Mouse (Mus musculus) hindbrain, embryonic 10.5 days (tissue): ENCODE measurements around the gene Gm37240. TPM values are rescaled to one million over a fixed set of nuclear protein-coding genes. Genes with fewer than 3 reads are reported as not detected.

Source experiments
- DNase-seq: peaks from one replicate; pipeline ENCODE4 v3.0.0-alpha.2; 2017; ENCODE audit warnings: low spot score
- H3K27ac ChIP-seq: fragments of 300-500 bp; sonication (generic); 2 replicates; pipeline ENCODE4 v1.5.1; 2016; ENCODE audit warnings: mild to moderate bottlenecking, moderate library complexity
- H3K27me3 ChIP-seq: fragments of 300-500 bp; sonication (generic); 2 replicates; pipeline ENCODE4 v1.6.1; 2016; ENCODE audit warnings: mild to moderate bottlenecking; ENCODE audit not compliant: poor library complexity, insufficient read depth, severe bottlenecking
- H3K36me3 ChIP-seq: fragments of 300-500 bp; sonication (generic); 2 replicates; pipeline ENCODE4 v1.6.1; 2016; ENCODE audit warnings: mild to moderate bottlenecking, moderate library complexity
- H3K4me1 ChIP-seq: fragments of 300-500 bp; sonication (generic); replicated peaks from 2 replicates; pipeline ENCODE4 v1.6.1; 2016; ENCODE audit warnings: mild to moderate bottlenecking
- H3K4me3 ChIP-seq: fragments of 300-500 bp; sonication (generic); 2 replicates; pipeline ENCODE4 v1.5.1; 2016; ENCODE audit warnings: mild to moderate bottlenecking, moderate library complexity
- H3K9me3 ChIP-seq: fragments of 300-500 bp; sonication (generic); 2 replicates; pipeline ENCODE4 v1.6.1; 2016; ENCODE audit warnings: mild to moderate bottlenecking, moderate library complexity
- WGBS: fragments of 180-500 bp; shearing (Covaris S2); methylation state at CpG from one replicate; pipeline ENCODE4 v1.1.7; 2016; 5-methylcytosine and 5-hydroxymethylcytosine counted together
- polyA plus RNA-seq: library from polyadenylated mRNA; unstranded; fragments of >200 nt; fragmentation: Nextera tagmentation; extraction: Ambion mirVana; gene quantifications from 2 replicates; pipeline ENCODE4 v1.2.1, GENCODE M21; 2016

Gm37240 gene
- polyA plus RNA-seq, 1 experiment from 2014 or later, result 1.4 TPM

- no peaks in the 10 kb centered on the region for H3K4me1 ChIP-seq
- 95% methylated on average over 2 of the region's 2 CpGs for WGBS
These were observed 602.8 kb downstream of the Gm37240 start for GRCm38 (mm10) chr3:85284483-85284882.

DNA sequence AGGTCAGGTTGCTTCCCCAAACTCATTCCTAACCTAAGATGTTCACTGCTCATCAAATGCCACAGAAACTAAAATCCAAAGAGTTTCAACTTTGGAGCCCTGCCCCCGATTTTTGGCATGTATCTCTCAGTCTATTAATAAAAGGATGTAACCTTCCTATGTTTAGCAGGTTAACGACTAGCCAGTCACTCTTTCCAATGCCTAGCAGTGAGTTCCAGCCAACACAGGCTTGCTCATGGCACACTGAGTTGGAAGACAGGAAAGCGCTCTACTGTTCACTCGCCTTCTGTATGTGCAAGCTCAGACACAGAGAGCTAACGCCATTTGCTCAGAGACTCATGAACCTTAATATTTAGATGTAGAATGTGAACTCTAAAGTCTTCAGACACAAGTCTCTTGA lies 604.5 kb downstream of the Gm37240 start:
- WGBS, result 91% methylated on average over 5 of the region's 5 CpGs
- no peak for DNase-seq
- H3K27ac ChIP-seq, result no peak overlapping the region
- no peaks in the 10 kb centered on the region for H3K27me3 ChIP-seq
- no peak overlapping the region for H3K4me3 ChIP-seq
- H3K9me3 ChIP-seq, result no peaks in the 10 kb centered on the region
- no peaks in the 10 kb centered on the region for H3K36me3 ChIP-seq
- H3K4me1 ChIP-seq, result no peaks in the 10 kb centered on the region

More at GRCm38 (mm10) chr3:85284483-85284882, 602.8 kb downstream of the Gm37240 start:
- H3K27ac ChIP-seq, result no peak overlapping the region
- H3K27me3 ChIP-seq, result no peaks in the 10 kb centered on the region
- no peaks in the 10 kb centered on the region for H3K36me3 ChIP-seq
- no peak for DNase-seq
- no peaks in the 10 kb centered on the region for H3K9me3 ChIP-seq
- H3K4me3 ChIP-seq, result no peak overlapping the region

DNA sequence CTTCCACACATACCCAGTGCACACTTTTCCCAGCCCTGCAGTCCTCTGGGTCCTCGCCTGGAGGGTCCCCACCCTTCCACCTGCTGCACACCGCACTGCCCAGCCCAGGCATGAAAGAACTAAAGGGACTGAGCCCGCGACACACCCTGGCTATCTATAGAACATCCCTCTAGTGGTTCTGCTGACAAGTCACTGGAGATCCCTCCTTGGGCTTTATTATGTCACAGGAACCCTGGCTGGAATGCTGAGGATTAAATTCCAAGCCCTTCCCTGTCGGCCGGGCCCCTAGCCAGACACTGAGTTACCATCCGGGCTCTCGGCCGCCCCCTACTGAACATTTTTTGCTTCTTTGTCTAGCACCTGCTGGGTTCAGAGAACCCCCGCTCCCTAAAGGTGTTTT lies 612.2 kb downstream of the Gm37240 start:
- Histone ChIP-seq H3K9me3 (no peaks in the 10 kb centered on the region), H3K4me3 (no peak overlapping the region), H3K27me3 (no peaks in the 10 kb centered on the region), H3K36me3 (no peaks in the 10 kb centered on the region), H3K4me1 (no peaks in the 10 kb centered on the region), H3K27ac (no peak overlapping the region)
- peak; percentile 25 for DNase-seq
- 51% methylated on average over 10 of the region's 10 CpGs for WGBS

GRCm38 (mm10) chr3:85271491-85271890 lies 615.8 kb downstream of the Gm37240 start:
- Histone ChIP-seq H3K4me3 (no peak overlapping the region), H3K36me3 (no peaks in the 10 kb centered on the region), H3K9me3 (no peaks in the 10 kb centered on the region), H3K4me1 (no peaks in the 10 kb centered on the region), H3K27ac (no peak overlapping the region), H3K27me3 (no peaks in the 10 kb centered on the region)
- no peak for DNase-seq
- WGBS, result 88% methylated on average over 2 of the region's 2 CpGs

GRCm38 (mm10) chr3:85264963-85265362 lies 622.4 kb downstream of the Gm37240 start:
- no peaks in the 10 kb centered on the region for H3K9me3 ChIP-seq
- no peak for DNase-seq
- H3K36me3 ChIP-seq, result no peaks in the 10 kb centered on the region
- 79% methylated on average over 2 of the region's 2 CpGs for WGBS
- H3K4me1 ChIP-seq, result no peaks in the 10 kb centered on the region
- H3K4me3 ChIP-seq, result no peak overlapping the region
- no peak overlapping the region for H3K27ac ChIP-seq
- no peaks in the 10 kb centered on the region for H3K27me3 ChIP-seq

- WGBS, result 83% methylated on average over 6 of the region's 6 CpGs
- H3K9me3 ChIP-seq, result no peaks in the 10 kb centered on the region
- H3K27me3 ChIP-seq, result no peaks in the 10 kb centered on the region
- no peaks in the 10 kb centered on the region for H3K4me1 ChIP-seq
- DNase-seq, result no peak
- no peaks in the 10 kb centered on the region for H3K36me3 ChIP-seq
- no peak overlapping the region for H3K4me3 ChIP-seq
- H3K27ac ChIP-seq, result no peak overlapping the region
These were observed 622.8 kb downstream of the Gm37240 start for GRCm38 (mm10) chr3:85264546-85264945.

DNA sequence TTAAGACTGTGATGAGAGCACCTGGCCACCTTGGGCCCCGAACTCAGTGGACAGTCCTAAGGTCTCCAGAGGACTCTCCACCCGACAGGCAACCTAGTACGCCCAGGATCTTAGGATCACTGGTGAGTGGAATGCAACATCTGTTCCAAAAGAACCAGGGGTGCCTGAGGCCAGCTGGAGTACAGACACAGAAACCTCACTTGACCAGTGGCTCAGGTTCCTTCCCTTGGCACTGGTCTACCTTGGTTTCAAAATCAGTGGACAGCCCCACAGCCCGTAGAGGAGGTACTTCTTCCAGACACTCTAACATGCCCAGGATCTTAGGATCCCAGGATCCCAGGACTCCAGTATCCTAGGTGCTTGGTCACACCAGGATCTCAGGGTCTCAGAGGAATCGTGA lies 632.8 kb downstream of the Gm37240 start:
- WGBS, result 89% methylated on average over 5 of the region's 5 CpGs
- no peak overlapping the region for H3K27ac ChIP-seq
- no peak for DNase-seq
- no peak overlapping the region for H3K4me3 ChIP-seq
- H3K36me3 ChIP-seq, result no peaks in the 10 kb centered on the region
- H3K9me3 ChIP-seq, result no peaks in the 10 kb centered on the region
- no peaks in the 10 kb centered on the region for H3K27me3 ChIP-seq
- no peaks in the 10 kb centered on the region for H3K4me1 ChIP-seq

- Histone ChIP-seq H3K27ac (no peak overlapping the region), H3K4me3 (no peak overlapping the region), H3K27me3 (no peaks in the 10 kb centered on the region), H3K9me3 (no peaks in the 10 kb centered on the region), H3K4me1 (no peaks in the 10 kb centered on the region), H3K36me3 (no peaks in the 10 kb centered on the region)
- WGBS, result 83% methylated on average over 6 of the region's 6 CpGs
- no peak for DNase-seq
These were observed 635.7 kb downstream of the Gm37240 start for GRCm38 (mm10) chr3:85251631-85252030.

DNA sequence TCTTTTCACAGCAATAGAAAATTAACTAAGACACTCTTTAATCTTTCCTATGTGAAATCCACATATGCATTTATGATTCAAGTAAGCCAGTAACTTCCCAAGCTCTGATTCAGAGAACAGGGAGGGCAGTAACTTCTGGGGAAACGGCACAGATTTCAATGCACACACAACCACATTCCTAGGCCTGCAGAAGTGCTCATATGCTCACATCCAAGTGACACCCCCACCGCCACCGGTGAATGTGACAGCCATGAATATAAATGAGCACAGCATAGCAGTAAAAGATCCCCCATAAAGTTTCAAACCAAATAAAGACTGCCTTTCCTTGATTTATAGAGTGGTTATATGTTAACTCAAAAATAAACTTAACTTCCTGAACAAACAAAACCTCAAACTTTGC lies 641.2 kb downstream of the Gm37240 start:
- Histone ChIP-seq H3K27me3 (no peaks in the 10 kb centered on the region), H3K4me3 (no peak overlapping the region), H3K4me1 (no peaks in the 10 kb centered on the region), H3K27ac (no peak overlapping the region), H3K9me3 (no peaks in the 10 kb centered on the region), H3K36me3 (no peaks in the 10 kb centered on the region)
- WGBS, result 90% methylated on average over 3 of the region's 3 CpGs
- DNase-seq, result no peak

DNA sequence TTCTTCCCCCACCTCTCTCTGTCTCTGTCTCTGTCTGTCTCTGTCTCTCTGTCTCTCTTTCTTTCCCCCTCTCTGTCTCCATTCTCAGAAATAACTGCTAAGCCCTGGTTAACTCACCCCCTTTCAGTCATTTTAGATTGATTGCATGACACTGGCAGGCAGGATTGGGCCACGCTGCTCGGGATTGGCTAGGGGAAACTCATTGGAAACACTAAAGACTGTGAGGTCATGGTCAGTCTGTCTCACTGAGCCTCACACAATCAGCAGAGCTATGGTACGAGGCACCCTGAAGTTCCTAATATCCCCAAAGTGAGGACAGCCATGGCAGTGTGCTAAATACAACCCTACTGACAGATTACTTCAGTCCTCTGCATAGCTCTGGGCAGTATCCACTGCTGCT lies 650.8 kb downstream of the Gm37240 start:
- Histone ChIP-seq H3K27ac (no peak overlapping the region), H3K36me3 (no peaks in the 10 kb centered on the region), H3K27me3 (no peaks in the 10 kb centered on the region), H3K9me3 (no peaks in the 10 kb centered on the region), H3K4me1 (peaks cover 3% of the 10 kb centered on the region; the same call in 1 of the 2 replicates), H3K4me3 (no peak overlapping the region)
- DNase-seq, result no peak
- WGBS, result 80% methylated on average over 3 of the region's 3 CpGs

- 46% methylated on average over 6 of the region's 6 CpGs for WGBS
- Histone ChIP-seq H3K36me3 (no peaks in the 10 kb centered on the region), H3K27me3 (no peaks in the 10 kb centered on the region)
These were observed 654.5 kb downstream of the Gm37240 start for GRCm38 (mm10) chr3:85232846-85233245.

DNA sequence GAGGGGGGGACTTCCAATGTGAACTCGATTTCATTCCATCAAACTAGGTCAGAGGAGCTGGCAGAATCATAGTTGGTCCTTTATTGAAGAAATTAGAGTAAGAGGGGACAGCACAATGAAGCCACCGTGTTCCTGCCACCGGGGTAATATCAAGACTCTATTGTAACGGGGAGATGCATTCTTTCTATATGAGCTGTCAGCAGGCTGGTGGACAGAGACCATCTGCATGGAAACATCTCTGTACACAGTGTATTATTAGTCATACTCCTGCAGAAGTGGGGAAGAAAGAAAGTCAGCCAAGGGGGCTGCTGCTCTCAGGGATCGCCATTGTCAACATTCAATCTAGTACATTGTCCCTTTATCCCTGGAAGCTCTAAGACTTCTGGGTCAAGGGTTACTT lies 665.3 kb downstream of the Gm37240 start:
- 82% methylated on average over 5 of the region's 5 CpGs for WGBS
- Histone ChIP-seq H3K27me3 (no peaks in the 10 kb centered on the region), H3K9me3 (no peaks in the 10 kb centered on the region), H3K36me3 (no peaks in the 10 kb centered on the region), H3K27ac (no peak overlapping the region), H3K4me3 (no peak overlapping the region), H3K4me1 (no peaks in the 10 kb centered on the region)
- DNase-seq, result no peak

More at GRCm38 (mm10) chr3:85232846-85233245, 654.5 kb downstream of the Gm37240 start:
- H3K4me3 ChIP-seq, result no peak overlapping the region
- H3K9me3 ChIP-seq, result no peaks in the 10 kb centered on the region
- H3K4me1 ChIP-seq, result peaks cover 3% of the 10 kb centered on the region; the same call in 1 of the 2 replicates
- no peak for DNase-seq
- no peak overlapping the region for H3K27ac ChIP-seq

DNA sequence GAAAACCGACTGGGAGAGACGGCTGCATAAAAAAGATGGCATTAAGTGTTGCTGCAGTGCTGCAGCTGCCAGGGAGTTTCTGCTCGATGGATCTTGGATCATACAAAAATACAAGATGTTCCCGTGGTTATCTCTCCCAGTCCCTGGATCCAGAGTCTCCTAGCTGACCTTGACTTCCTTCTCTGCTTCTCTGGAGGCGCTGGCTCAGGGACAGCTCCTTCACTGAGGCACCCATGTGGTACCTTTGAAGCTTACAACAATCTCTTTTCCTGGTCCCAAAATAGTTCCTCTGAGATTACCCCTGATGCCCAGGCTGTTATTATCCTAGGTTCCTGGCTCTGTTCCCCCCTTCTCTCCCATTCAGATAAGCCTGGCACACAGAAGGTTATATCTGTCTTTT lies 672.4 kb downstream of the Gm37240 start:
- WGBS, result 85% methylated on average over 5 of the region's 5 CpGs
- H3K9me3 ChIP-seq, result no peaks in the 10 kb centered on the region
- H3K36me3 ChIP-seq, result no peaks in the 10 kb centered on the region
- no peak for DNase-seq
- H3K4me3 ChIP-seq, result no peak overlapping the region
- H3K27ac ChIP-seq, result no peak overlapping the region
- H3K4me1 ChIP-seq, result no peaks in the 10 kb centered on the region
- no peaks in the 10 kb centered on the region for H3K27me3 ChIP-seq

DNA sequence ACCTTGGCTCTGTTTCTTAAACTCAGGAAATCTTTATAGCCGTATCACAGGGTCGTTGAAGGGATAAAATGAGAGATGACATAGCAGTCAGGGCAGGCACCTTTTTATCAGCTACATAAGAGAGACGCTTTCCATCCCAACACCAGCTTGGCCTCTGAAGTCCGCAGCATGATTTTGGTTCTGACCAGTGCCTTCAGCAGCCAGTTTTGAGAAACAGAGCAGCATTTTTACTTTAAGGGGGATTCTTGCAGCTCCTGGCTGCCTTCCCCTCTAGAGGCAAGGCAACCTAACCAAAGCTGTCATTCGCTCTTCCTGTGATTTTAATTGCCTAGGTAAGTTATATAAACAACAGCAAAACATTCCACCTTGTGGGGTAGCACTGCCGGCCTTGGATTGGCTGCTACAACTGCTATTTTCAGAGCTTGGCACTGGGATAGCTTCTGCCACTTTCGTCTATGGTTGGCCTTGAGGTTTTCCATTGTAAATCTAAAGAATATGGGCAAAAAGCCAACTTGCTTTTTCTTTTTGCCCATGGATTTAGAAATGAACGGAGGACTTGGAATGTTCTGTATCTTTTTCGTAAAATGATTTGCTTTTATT lies 674.5 kb downstream of the Gm37240 start:
- Histone ChIP-seq H3K9me3 (no peaks in the 10 kb centered on the region), H3K27ac (no peak overlapping the region), H3K36me3 (no peaks in the 10 kb centered on the region), H3K4me3 (no peak overlapping the region), H3K4me1 (no peaks in the 10 kb centered on the region), H3K27me3 (no peaks in the 10 kb centered on the region)
- no peak for DNase-seq
- WGBS, result 89% methylated on average over 9 of the region's 9 CpGs
